Mouse (Mus musculus): ENCODE data around the gene Sec16b.

The Sec16b gene

GRCm38 (mm10) chr1:157558145-157558544, 51.6 kb downstream of the Sec16b start:
- no peak for DNase-seq (ENCODE audit: low spot score in 2 of 2)

GRCm38 (mm10) chr1:157559986-157560385, 53.5 kb downstream of the Sec16b start:
- DNase-seq (ENCODE audit: low spot score in 2 of 2) = no peak

GRCm38 (mm10) chr1:157560654-157561386, 54.3 kb downstream of the Sec16b start:
- DNase-seq (ENCODE audit: low spot score in 2 of 2) = peak in 1 of 2 experiments; percentile 16

GRCm38 (mm10) chr1:157567819-157568218, 61.3 kb downstream of the Sec16b start:
- no peak for DNase-seq (ENCODE audit: low spot score in 2 of 2)

- DNase-seq (ENCODE audit: low spot score in 2 of 2) = no peak
Observed at GRCm38 (mm10) chr1:157569263-157570090, 62.9 kb downstream of the Sec16b start.

- no peak for DNase-seq (ENCODE audit: low spot score in 2 of 2)
Observed at GRCm38 (mm10) chr1:157575316-157575715, 68.8 kb downstream of the Sec16b start.

GRCm38 (mm10) chr1:157578336-157578735, 71.8 kb downstream of the Sec16b start:
- no peak for DNase-seq (ENCODE audit: low spot score in 2 of 2)

- DNase-seq (ENCODE audit: low spot score in 2 of 2) = no peak
Observed at GRCm38 (mm10) chr1:157586556-157586955, 80.0 kb downstream of the Sec16b start.

- DNase-seq (ENCODE audit: low spot score in 2 of 2) = no peak
Observed at GRCm38 (mm10) chr1:157592039-157592438, 85.5 kb downstream of the Sec16b start.

GRCm38 (mm10) chr1:157594561-157594960, 88.0 kb downstream of the Sec16b start:
- no peak for DNase-seq (ENCODE audit: low spot score in 2 of 2)

GRCm38 (mm10) chr1:157595165-157595564, 88.6 kb downstream of the Sec16b start:
- no peak for DNase-seq (ENCODE audit: low spot score in 2 of 2)

GRCm38 (mm10) chr1:157604513-157604912, 98.0 kb downstream of the Sec16b start:
- DNase-seq (ENCODE audit: low spot score in 2 of 2) = no peak
